Mouse (Mus musculus) forebrain, postnatal 0 days (tissue): ENCODE measurements around the gene Wdr5. TPM values are rescaled to one million over a fixed set of nuclear protein-coding genes. Genes with fewer than 3 reads are reported as not detected.
A peak's percentile ranks its signal among the peaks of the same experiment; 100 is the strongest.
"Not testable (repeated sequence)": the region's sequence is repeated elsewhere in the genome, so short reads cannot be mapped to it uniquely, and the experiment has no call there.

Experiments used
- ATAC-seq: fragments of 200-750 bp; cut with Nextera tagmentation; 2 replicates; pipeline ENCODE4 v1.8.0; 2017; ENCODE audit warnings: mild to moderate bottlenecking, moderate library complexity
- DNase-seq: peaks from one replicate; pipeline ENCODE4 v3.0.0-alpha.2; 2015
- H3K27ac ChIP-seq: fragments of 300-500 bp; sonication (generic); 2 replicates; pipeline ENCODE4 v1.5.1; 2014; ENCODE audit warnings: low read depth, mild to moderate bottlenecking, antibody characterized with exemption, low read length, moderate library complexity, mixed read lengths
- H3K27me3 ChIP-seq: fragments of 300-500 bp; sonication (generic); 2 replicates; pipeline ENCODE4 v1.6.1; 2014; ENCODE audit warnings: mild to moderate bottlenecking, low read length, mixed read lengths; ENCODE audit not compliant: insufficient read depth
- H3K36me3 ChIP-seq: fragments of 300-500 bp; sonication (generic); 2 replicates; pipeline ENCODE4 v1.6.1; 2014; ENCODE audit warnings: mild to moderate bottlenecking, moderate library complexity; ENCODE audit not compliant: insufficient read depth
- H3K4me1 ChIP-seq: fragments of 300-500 bp; sonication (generic); 2 replicates; pipeline ENCODE4 v1.6.1; 2014; ENCODE audit warnings: antibody characterized with exemption; ENCODE audit not compliant: insufficient read depth
- H3K4me2 ChIP-seq: fragments of 300-500 bp; sonication (generic); 2 replicates; pipeline ENCODE4 v1.6.1; 2014; ENCODE audit warnings: low read depth, mild to moderate bottlenecking, moderate library complexity
- H3K4me3 ChIP-seq: fragments of 300-500 bp; sonication (generic); 2 replicates; pipeline ENCODE4 v1.5.1; 2014; ENCODE audit warnings: low read depth, low read length, mixed read lengths
- H3K9ac ChIP-seq: fragments of 300-500 bp; sonication (generic); 2 replicates; pipeline ENCODE4 v1.6.1; 2014; ENCODE audit warnings: mild to moderate bottlenecking
- H3K9me3 ChIP-seq: fragments of 300-500 bp; sonication (generic); 2 replicates; pipeline ENCODE4 v1.6.1; 2016; ENCODE audit warnings: low read length
- CTCF ChIP-seq: sonication (generic); IDR thresholded peaks from 2 replicates; pipeline ENCODE4 v1.5.1; 2016; ENCODE audit warnings: antibody characterized with exemption, control low read depth, low read depth
- WGBS: fragments of 180-500 bp; shearing (Covaris S2); extraction: QIAGEN DNeasy Blood & Tissue Kit; methylation state at CpG from one replicate; pipeline ENCODE4 v1.1.7; 2014; 5-methylcytosine and 5-hydroxymethylcytosine counted together
- polyA plus RNA-seq: library from polyadenylated mRNA; unstranded; fragments of >200 nt; fragmentation: Nextera tagmentation; extraction: Ambion mirVana; gene quantifications from 2 replicates; pipeline ENCODE4 v1.2.1, GENCODE M21; 2015
- total RNA-seq: library from RNA; depleted of rRNA; stranded (reverse); fragments of >200 nt; gene quantifications from 2 replicates; pipeline ENCODE4 v1.2.3, GENCODE M21; 2014

Gene Wdr5
- total and polyA plus RNA-seq, 2 experiments from 2014 or later, result 35.0 to 53.6 TPM

- H3K9me3 ChIP-seq, result no peaks in the 10 kb centered on the region
- H3K27ac ChIP-seq, result peak overlapping the region; percentile 88
- peak overlapping the region; percentile 87 for H3K9ac ChIP-seq
- H3K36me3 ChIP-seq, result peaks cover 19% of the 10 kb centered on the region
- H3K4me3 ChIP-seq, result peak overlapping the region; percentile 73
- under 1% methylated on average over 28 of the region's 40 CpGs for WGBS
- DNase-seq (no peak), ATAC-seq (peak; percentile 21)
- no peaks in the 10 kb centered on the region for H3K27me3 ChIP-seq
- TF ChIP-seq CTCF, result no peak
- peaks cover 16% of the 10 kb centered on the region for H3K4me1 ChIP-seq
- H3K4me2 ChIP-seq, result peak overlapping the region; percentile 88
Observed at GRCm38 (mm10) chr2:27515341-27516166, 597 bp downstream of the Wdr5 start.

DNA sequence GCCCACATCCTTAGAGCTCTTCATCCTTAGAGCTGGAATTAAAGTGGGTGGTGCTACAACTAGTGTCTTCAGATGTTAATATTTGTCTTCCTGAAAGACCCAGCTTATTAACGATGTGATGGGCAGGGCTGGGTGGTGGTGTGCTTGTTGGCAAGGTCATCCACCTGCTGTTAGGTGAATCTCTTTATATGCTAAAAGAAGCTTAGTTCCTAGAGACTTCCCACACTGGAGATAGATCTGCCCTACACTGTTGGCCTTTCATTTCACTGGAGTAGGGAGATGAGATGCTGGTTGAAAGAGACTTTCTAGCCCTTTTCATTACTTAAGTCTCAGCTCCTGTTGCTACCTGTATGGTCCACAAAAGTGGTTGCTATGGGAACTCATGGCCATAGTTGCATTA, 1.3 kb downstream of the Wdr5 start:
- WGBS, result 13% methylated on average over 1 of the region's 1 CpGs
- Histone ChIP-seq H3K9ac (peak overlapping the region; percentile 87), H3K27ac (no peak overlapping the region), H3K36me3 (peaks cover 27% of the 10 kb centered on the region), H3K4me3 (peak overlapping the region; percentile 73), H3K4me2 (peak overlapping the region; percentile 88), H3K27me3 (no peaks in the 10 kb centered on the region), H3K4me1 (peaks cover 16% of the 10 kb centered on the region), H3K9me3 (no peaks in the 10 kb centered on the region)
- no peak for TF ChIP-seq CTCF
- no peak for DNase-seq
- no peak for ATAC-seq

DNA sequence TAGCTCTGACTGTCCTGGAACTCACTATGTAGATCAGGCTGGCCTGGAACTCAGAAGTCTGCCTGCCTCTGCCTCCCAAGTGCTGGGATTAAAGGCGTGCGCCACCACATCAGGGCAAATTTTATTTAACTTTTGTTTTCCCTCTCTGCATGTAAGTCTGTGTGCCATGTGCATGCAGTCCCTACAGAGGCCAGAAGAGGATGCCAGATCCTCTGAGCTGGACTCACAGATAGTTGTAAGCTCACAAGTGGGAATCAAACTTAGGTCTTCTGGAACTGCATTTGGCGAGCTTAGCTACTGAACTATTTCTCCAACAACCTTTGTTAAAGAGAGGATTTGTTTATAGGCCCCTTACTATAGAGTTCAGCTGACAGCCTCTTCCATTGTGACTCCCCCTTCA, 3.3 kb downstream of the Wdr5 start:
- no peak overlapping the region for H3K27ac ChIP-seq
- no peak for DNase-seq
- no peak overlapping the region for H3K4me3 ChIP-seq
- 88% methylated on average over 3 of the region's 3 CpGs for WGBS
- H3K9ac ChIP-seq, result no peak overlapping the region
- H3K27me3 ChIP-seq, result no peaks in the 10 kb centered on the region
- H3K4me2 ChIP-seq, result no peak overlapping the region
- no peak for ATAC-seq
- no peaks in the 10 kb centered on the region for H3K9me3 ChIP-seq
- peaks cover 16% of the 10 kb centered on the region for H3K4me1 ChIP-seq
- peaks cover 42% of the 10 kb centered on the region for H3K36me3 ChIP-seq
- peak; percentile 61 for TF ChIP-seq CTCF

DNA sequence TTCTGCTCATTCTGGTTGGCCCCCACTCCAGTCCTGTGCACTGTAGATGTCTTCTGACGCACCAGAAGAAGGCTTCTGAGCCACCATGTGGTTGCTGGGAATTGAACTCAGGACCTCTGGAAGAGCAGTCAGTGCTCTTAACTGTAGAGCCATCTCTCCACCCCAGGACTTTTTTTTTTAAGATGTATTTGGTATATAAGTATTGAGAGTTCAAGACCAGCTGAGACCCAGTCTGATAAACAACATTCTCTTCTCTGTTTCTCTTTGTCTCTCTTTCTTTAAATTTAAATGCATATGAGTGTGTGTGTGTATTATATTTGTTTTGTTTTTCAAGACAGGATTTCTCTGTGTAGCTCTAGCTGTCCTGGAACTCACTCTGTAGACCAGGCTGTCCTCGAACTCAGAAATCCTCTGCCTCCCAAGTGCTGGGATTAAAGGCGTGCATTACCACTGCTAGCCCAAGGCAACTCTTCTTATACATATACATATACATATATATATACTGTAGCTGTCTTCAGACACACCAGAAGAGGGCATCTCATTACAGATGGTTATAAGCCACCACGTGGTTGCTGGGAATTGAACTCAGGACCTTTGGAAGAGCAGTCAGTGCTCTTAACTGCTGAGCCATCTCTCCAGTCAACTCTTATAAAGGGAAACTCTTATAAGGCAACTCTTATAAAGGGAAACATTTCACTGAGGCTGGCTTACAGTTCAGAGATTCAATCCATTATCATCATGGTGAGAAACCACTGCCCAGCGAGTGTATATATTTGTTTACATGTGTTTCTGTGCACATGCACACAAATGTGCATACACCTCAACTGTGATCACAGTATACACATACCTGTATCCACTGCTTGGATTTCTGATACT, 23.7 kb downstream of the Wdr5 start:
- not testable (repeated sequence) for DNase-seq

GRCm38 (mm10) chr2:27539336-27539735, 24.4 kb downstream of the Wdr5 start:
- ATAC-seq, result no peak
- no peak for DNase-seq
- H3K27ac ChIP-seq, result peak overlapping the region; percentile 91
- TF ChIP-seq CTCF, result no peak
- WGBS, result 10% methylated on average over 5 of the region's 5 CpGs
- no peaks in the 10 kb centered on the region for H3K9me3 ChIP-seq
- H3K36me3 ChIP-seq, result peaks cover 19% of the 10 kb centered on the region
- H3K27me3 ChIP-seq, result no peaks in the 10 kb centered on the region
- H3K4me2 ChIP-seq, result peak overlapping the region; percentile 43
- H3K4me1 ChIP-seq, result peaks cover 6% of the 10 kb centered on the region; the same call in 1 of the 2 replicates
- H3K4me3 ChIP-seq, result peak overlapping the region; percentile 46
- H3K9ac ChIP-seq, result peak overlapping the region; percentile 63

More for the DNA sequence above, 23.7 kb downstream of the Wdr5 start:
- Histone ChIP-seq H3K9ac (peak overlapping the region; percentile 63), H3K27ac (peak overlapping the region; percentile 91), H3K36me3 (peaks cover 26% of the 10 kb centered on the region), H3K4me3 (peak overlapping the region; percentile 46; the same call in 1 of the 2 replicates), H3K4me2 (peak overlapping the region; percentile 43)
- not testable (repeated sequence) for H3K9me3 ChIP-seq, H3K4me1 ChIP-seq, ATAC-seq, H3K27me3 ChIP-seq
- WGBS, result 63% methylated on average over 5 of the region's 5 CpGs

DNA sequence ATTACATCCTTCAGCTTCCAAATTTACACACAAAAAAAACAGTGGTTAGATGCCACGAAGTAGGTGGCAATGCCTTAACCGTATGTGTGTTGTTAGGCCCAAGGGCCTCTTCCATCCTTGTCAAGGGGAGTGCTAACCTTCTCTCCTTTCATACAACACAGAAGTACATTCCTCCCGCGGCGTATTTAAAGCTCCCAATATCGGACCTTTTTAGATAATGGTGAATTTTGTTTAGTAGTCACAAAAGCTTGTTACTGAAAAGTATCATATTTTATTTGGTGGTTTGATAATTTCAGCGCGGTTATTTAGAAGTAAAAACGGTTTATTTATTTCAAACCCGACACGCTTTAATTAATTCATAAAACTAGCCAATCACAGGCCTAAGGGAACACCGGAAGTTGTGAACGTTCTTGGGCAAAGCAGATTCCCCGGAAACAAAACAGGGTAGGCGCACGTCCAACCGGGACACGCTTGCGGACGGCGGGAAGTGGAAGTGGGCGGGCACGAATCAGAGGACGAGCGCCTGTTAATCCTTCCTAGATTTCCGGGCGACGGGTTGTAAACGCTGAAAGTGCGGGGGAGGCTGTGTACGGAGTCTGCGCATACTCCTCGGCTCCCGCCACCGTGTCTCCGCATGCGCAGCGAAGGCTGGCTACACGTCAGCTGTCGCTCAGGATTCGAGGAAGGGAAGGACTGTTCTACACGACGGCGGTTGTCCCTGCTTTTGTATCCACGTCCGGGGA, 25.0 kb downstream of the Wdr5 start:
- WGBS, result under 1% methylated on average over 46 of the region's 46 CpGs
- no peaks in the 10 kb centered on the region for H3K9me3 ChIP-seq
- peak overlapping the region; percentile 91 for H3K27ac ChIP-seq
- TF ChIP-seq CTCF, result no peak
- peak overlapping the region; percentile 46 for H3K4me3 ChIP-seq
- peak overlapping the region; percentile 63 for H3K9ac ChIP-seq
- H3K36me3 ChIP-seq, result peaks cover 13% of the 10 kb centered on the region
- no peaks in the 10 kb centered on the region for H3K27me3 ChIP-seq
- peaks cover 6% of the 10 kb centered on the region; the same call in 1 of the 2 replicates for H3K4me1 ChIP-seq
- DNase-seq, result peak; percentile 99
- ATAC-seq, result peak; percentile 97
- peak overlapping the region; percentile 56 for H3K4me2 ChIP-seq
